Mouse (Mus musculus) kidney, adult 11 months (tissue): ENCODE measurements at regions not wholly inside any gene's neighbourhood (a gene's known extent, or its start where the extent isn't known, plus 50 kb on each side); places are given as distances from the start of the nearest gene placed in this dataset.

Experiments used
- DNase-seq: peaks from one replicate; pipeline ENCODE4 v3.0.0; 2022

- no peak for DNase-seq
Observed at GRCm38 (mm10) chr3:35321991-35322390, 431.9 kb upstream of the Atp11b start.

GRCm38 (mm10) chr3:35322899-35323298, 431.0 kb upstream of the Atp11b start:
- DNase-seq: no peak

DNA sequence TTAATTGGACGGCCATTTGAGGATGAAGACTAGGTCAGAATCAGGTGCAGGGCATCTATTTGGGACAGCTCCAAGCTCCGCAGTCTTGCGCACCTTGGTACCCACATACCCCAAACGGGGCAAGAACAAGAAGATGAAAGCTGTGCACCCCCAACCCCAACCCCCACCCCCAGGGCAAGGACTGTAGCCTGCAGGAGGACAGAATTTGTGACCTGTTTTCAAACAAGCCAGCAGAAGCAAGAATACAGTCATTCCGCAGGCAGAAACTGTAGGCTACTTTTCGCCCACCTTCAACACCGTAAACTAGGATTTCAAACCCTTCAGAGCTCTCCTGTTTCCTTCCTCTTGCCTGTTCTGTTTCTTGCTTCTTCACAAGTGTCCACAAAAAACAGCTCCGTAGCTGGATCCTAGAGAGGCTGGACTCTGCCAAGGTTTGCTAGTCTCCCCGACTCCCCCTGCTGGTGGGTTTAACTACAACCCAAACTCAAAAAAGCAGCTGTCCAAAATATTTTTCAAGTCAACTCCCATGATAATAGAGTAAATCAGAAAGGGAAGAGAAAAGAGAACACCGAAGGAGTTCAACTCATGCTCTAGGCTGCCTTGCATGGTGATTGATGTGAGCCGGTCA, 430.3 kb upstream of the Atp11b start:
- DNase-seq: peak; percentile 12

DNA sequence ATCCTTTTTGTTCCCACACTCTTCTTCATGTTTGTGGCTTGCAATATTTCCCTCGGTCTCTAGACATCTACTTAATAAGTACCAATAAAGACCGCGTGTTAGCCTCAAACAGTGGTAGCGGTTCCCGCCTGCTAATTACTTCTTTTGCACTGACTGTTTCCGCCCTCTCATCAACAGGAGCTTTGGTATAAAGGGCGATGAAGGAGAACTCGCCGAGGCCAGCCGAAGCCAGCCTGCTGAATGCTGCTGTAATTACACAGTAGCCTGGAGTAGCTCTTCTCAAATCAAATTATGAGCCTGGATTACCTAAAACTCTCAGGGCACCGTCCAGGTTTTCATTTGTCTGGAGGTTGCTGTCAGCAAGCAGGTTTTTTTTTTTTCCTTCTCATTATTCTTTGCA, 429.7 kb upstream of the Atp11b start:
- DNase-seq: no peak

DNA sequence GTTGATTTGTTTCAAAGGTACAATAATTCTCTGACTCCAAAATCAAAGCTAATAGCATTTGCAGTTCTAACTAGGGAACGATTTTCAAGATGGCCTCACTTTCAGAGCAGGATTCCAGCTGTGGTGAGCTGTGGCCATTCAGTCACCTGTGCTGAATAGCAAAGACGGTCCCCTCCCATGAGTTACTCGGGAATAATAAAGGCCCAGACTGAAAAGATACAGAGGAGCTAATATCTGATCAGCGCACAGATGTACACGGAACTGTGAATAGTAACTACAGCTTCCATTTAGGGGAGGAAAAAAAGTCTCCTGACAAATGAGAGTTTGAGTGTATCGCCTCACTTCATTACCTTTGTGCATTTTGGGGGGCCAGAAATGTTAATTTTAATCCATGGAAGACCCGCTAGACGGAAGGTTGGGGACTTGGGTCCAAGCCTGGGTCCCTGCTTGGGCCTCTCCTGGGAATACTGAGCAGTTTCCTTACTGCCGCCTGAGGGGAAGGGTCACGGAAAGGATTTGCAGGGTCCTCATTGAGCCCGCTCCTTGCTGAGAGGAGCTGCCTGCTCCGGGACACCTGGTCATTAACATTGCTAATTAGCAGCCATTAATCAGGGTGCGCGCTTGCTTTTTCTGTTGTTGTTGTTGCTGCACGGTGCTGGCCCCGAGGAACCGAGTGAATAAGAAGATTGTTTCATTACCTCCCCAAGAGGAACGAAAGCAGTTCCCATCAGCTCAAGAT, 421.2 kb upstream of the Atp11b start:
- no peak for DNase-seq

- DNase-seq: no peak
Observed at GRCm38 (mm10) chr3:35334017-35334416, 419.9 kb upstream of the Atp11b start.

DNA sequence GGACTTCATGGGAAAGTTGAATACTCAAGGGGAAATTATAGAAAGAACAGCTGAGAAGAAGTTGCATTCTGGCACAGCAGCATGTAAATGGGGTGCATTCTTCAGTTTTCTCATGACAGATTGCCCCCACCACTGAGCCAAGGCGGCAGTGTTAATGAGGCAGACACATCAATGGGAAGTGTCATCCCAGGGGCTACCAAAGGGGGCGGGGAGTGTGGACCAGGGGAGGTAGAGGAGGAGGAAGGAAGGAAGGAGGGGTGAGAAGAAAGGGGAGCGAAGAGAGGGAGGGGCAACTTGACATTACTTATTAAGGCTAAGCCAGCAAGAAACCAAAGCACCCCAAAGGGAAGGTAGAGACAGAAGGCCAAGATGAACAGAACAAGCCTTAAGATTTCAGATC, 419.4 kb upstream of the Atp11b start:
- DNase-seq: no peak

GRCm38 (mm10) chr3:35335837-35336236, 418.1 kb upstream of the Atp11b start:
- no peak for DNase-seq

- DNase-seq: no peak
Observed at GRCm38 (mm10) chr3:35340525-35340924, 413.4 kb upstream of the Atp11b start.

DNA sequence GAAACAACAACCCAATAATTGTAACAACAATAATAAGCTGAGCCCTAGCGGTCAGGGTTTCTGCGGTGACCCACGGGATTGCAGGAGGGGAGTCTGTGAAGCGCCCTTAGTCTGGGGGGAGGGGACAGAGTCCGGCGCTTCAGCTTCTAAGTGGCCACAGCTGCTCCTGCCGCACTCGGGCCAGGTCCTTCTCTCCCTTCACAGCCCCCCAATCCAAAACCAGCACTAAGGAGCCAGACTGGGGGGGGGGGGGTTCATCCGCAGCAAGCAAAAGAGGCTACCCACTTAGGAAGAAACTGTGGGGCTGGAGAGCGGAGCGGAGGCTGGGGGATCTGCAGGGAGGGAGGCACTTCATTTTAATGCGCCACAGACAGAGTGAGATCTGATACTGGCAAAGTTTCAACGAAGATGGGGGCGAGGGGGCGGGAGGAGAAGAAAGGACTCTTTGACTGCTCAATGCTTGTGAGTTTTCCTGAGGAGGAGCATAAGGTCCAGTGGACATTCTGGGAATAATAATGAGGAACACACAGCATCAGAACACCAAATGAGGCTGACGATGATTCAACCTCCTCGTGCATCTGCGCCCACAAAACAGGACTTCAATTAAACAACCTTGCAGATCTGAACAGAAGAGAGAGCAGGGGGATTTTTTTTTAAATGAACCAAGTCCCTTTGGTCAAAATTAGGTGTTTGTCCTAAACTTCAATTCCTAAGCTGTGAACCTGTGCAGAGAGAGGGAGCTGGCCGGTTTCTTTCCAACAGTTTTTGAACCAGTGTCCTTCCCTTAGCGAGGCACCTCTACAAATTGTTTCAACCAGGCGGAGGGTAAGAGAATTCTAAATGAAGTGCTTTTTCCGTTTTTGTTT, 412.7 kb upstream of the Atp11b start:
- no peak for DNase-seq

DNA sequence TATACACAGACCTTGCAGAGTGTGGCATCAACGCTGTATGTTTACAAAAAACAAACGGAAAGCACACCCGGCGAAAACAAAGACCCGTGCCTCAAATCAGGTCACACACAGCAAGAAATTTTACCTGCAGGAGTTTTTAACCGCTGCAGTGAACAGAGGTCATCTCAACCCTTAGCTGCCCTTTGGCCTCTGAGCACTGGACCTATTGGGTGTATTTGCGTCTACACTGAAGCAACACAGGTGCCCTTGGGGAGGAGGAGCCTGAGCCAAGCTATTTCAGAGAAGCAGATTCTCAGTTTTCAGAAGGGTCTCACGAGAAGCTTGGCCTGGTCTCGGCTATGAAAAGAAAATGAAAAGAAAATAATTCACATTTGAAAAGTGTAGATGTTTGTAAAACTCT, 412.1 kb upstream of the Atp11b start:
- DNase-seq: no peak

GRCm38 (mm10) chr3:35342584-35342983, 411.3 kb upstream of the Atp11b start:
- no peak for DNase-seq

GRCm38 (mm10) chr3:35343936-35344335, 410.0 kb upstream of the Atp11b start:
- no peak for DNase-seq

- DNase-seq: no peak
Observed at GRCm38 (mm10) chr3:35349114-35349513, 404.8 kb upstream of the Atp11b start.

GRCm38 (mm10) chr3:35353442-35353841, 400.5 kb upstream of the Atp11b start:
- DNase-seq: no peak

- DNase-seq: no peak
Observed at GRCm38 (mm10) chr3:35353920-35354319, 400.0 kb upstream of the Atp11b start.

DNA sequence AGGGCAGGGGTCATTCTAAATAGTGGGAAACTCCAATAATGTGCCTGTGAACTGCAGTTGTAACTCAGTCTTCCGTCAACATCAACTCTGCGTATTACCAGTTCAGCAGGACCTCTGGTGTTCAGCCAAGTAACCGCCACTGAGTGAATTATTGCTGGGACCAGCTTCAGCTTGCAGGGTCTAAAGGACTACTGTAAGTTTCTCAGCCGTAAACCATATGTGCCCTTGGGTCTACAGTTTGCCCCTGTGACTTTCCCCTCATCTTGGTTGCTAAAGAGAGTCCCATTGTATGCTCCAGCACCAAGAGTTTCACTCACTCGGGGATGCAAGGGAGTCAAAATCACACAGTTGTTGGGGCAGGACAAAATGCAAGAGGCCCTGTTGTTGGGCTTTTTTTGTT, 399.6 kb upstream of the Atp11b start:
- no peak for DNase-seq

- DNase-seq: no peak
Observed at GRCm38 (mm10) chr3:35357111-35357510, 396.8 kb upstream of the Atp11b start.

GRCm38 (mm10) chr3:35358541-35358940, 395.4 kb upstream of the Atp11b start:
- DNase-seq: no peak

GRCm38 (mm10) chr3:35359288-35359687, 394.6 kb upstream of the Atp11b start:
- no peak for DNase-seq

DNA sequence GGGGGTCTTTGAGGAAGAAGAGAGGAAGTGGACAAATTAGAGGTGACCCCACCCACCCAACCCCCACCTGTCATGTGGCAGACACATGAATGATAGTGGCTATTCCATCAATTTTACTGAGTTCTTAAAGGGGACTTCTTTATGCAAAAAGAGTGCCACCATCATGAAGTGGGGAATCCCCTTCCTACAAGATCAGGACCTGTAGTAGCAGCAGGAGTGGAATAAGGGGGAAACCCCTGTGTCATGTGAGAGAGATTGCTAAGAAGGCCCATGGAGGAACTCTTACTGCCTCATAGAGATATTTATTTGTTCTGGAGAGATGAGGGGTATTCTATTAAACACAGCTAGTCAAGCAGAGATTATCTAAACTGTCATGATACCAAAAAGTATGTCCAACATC, 393.4 kb upstream of the Atp11b start:
- DNase-seq: no peak

GRCm38 (mm10) chr3:35361086-35361485, 392.8 kb upstream of the Atp11b start:
- DNase-seq: no peak

- DNase-seq: no peak
Observed at GRCm38 (mm10) chr3:35365431-35365830, 388.5 kb upstream of the Atp11b start.

GRCm38 (mm10) chr3:35372276-35372675, 381.6 kb upstream of the Atp11b start:
- DNase-seq: no peak
